22 mouse cellular contexts compared by ENCODE assay signal in genomic region chr9:31431751-31432150, GRCm38 (mm10). TPM values are rescaled to one million over a fixed set of nuclear protein-coding genes. Genes with fewer than 3 reads are reported as not detected.
DNase-seq lines count a peak whose midpoint lies in the region; ATAC-seq and TF ChIP-seq lines count a peak whose summit lies in the region.
"Had no signal": no experiment of that assay in that cellular context is flagged by ENCODE, and none has a peak within 500 bp of the region (broad histone marks: within the 10 kb centered on the region; RNA-seq: fewer than 3 reads in every experiment).

No protein-coding gene starts in this region.

- no peak for TF ChIP-seq CTCF in heart, adult 2 months (IDR thresholded peaks at IDR 0.05)
- TF ChIP-seq CTCF in liver, adult 2 months (IDR thresholded peaks at IDR 0.05; ENCODE audit: low read depth, low read length), result no peak
- TF ChIP-seq CTCF in liver, postnatal 0 days (IDR thresholded peaks at IDR 0.05; ENCODE audit: low read depth), result no peak
- no peak for TF ChIP-seq CTCF in thymus, adult 2 months (IDR thresholded peaks at IDR 0.05; ENCODE audit: borderline replicate concordance, control insufficient read depth, extremely low read depth, insufficient read depth, low read length, poor library complexity)

- H3K4me1 ChIP-seq in heart, embryonic 10.5 days, result peaks cover 8% of the 10 kb centered on the region; the same call in 1 of the 2 replicates
- no peaks in the 10 kb centered on the region for H3K4me1 ChIP-seq in heart, adult 2 months (ENCODE audit: control insufficient read depth, insufficient read depth, low read length)
- H3K4me1 ChIP-seq in liver, adult 2 months (ENCODE audit: control insufficient read depth, insufficient read depth, low read length), result peaks cover 3% of the 10 kb centered on the region; the same call in 1 of the 2 replicates
- no peaks in the 10 kb centered on the region for H3K4me1 ChIP-seq in liver, postnatal 0 days (ENCODE audit: insufficient read depth)
- no peaks in the 10 kb centered on the region for H3K4me1 ChIP-seq in thymus, adult 2 months (replicated peaks; ENCODE audit: control insufficient read depth, insufficient read depth, low read length)
- H3K4me1 ChIP-seq: embryonic facial prominence, embryonic 13.5 days; forebrain, embryonic 12.5 days; heart, embryonic 12.5 days had no signal

- peak; percentile 43 to 73 for DNase-seq in adrenal gland, adult (ENCODE audit: inconsistent age in 2 of 2, low spot score in 1 of 2)
- DNase-seq in adrenal gland, postnatal 25 days, result no peak
- DNase-seq in heart, embryonic 10.5 days (ENCODE audit: low spot score), result peak; percentile 54
- no peak for DNase-seq in heart, adult 2 months
- peak; percentile 49 for DNase-seq in liver, adult 2 months (ENCODE audit: extremely low read depth, low read depth, low spot score)
- DNase-seq in liver, postnatal 0 days, result no peak
- no peak for DNase-seq in left cerebral cortex, adult 18-20 months (ENCODE audit: low spot score in 2 of 2)
- no peak for DNase-seq in thymus, adult 2 months
- DNase-seq: B cell, adult 2 months; cerebellum, adult 11-12 months; cerebellum, adult 9-10 months; cerebellum, postnatal 25 days; gastrocnemius, postnatal 10 days; heart, adult 18-20 months had no signal

- TF ChIP-seq EP300 in heart, adult 2 months (IDR thresholded peaks at IDR 0.05; ENCODE audit: insufficient read depth, low read depth, low read length), result no peak
- no peak for TF ChIP-seq EP300 in liver, postnatal 0 days (IDR thresholded peaks at IDR 0.05; ENCODE audit: low read depth)

- H3K9me3 ChIP-seq in heart, embryonic 10.5 days, result no peaks in the 10 kb centered on the region
- no peaks in the 10 kb centered on the region for H3K9me3 ChIP-seq in liver, postnatal 0 days (ENCODE audit: low read length)
- H3K9me3 ChIP-seq: embryonic facial prominence, embryonic 13.5 days; forebrain, embryonic 12.5 days; heart, embryonic 12.5 days; hindbrain, embryonic 10.5 days had no signal

- intact Hi-C loops in heart, adult 2 months (cut with DNase I), result no loop called here

- no peak for ATAC-seq in liver, postnatal 0 days
- ATAC-seq: CD4-positive, CD25-positive, alpha-beta regulatory T cell, adult 4 months; forebrain, embryonic 16.5 days; Patski had no signal

- TF ChIP-seq POLR2A in heart, adult 2 months (IDR thresholded peaks at IDR 0.05; ENCODE audit: insufficient read depth, low read depth, low read length), result no peak
- TF ChIP-seq POLR2A in liver, adult 2 months (IDR thresholded peaks at IDR 0.05; ENCODE audit: extremely low read depth, insufficient read depth, low read length), result no peak
- no peak for TF ChIP-seq POLR2A in thymus, adult 2 months (IDR thresholded peaks at IDR 0.05; ENCODE audit: control insufficient read depth, extremely low read depth, insufficient read depth, low read length, poor library complexity)

- H3K27me3 ChIP-seq in heart, embryonic 10.5 days (ENCODE audit: insufficient read depth, poor library complexity, severe bottlenecking), result no peaks in the 10 kb centered on the region
- no peaks in the 10 kb centered on the region for H3K27me3 ChIP-seq in heart, adult 2 months (ENCODE audit: control insufficient read depth, insufficient read depth, low read length)
- H3K27me3 ChIP-seq in liver, adult 2 months (ENCODE audit: control insufficient read depth, insufficient read depth, low read length), result no peaks in the 10 kb centered on the region
- H3K27me3 ChIP-seq in liver, postnatal 0 days (ENCODE audit: insufficient read depth, low read length), result no peaks in the 10 kb centered on the region
- H3K27me3 ChIP-seq in thymus, adult 2 months (ENCODE audit: control insufficient read depth, insufficient read depth, low read length), result no peaks in the 10 kb centered on the region
- H3K27me3 ChIP-seq: embryonic facial prominence, embryonic 13.5 days; forebrain, embryonic 12.5 days; heart, embryonic 12.5 days; Patski had no signal

- no peak overlapping the region for H3K4me2 ChIP-seq in liver, postnatal 0 days (ENCODE audit: low read depth, low read length)
- H3K4me2 ChIP-seq: embryonic facial prominence, embryonic 13.5 days; forebrain, embryonic 12.5 days; heart, embryonic 12.5 days; hindbrain, embryonic 14.5 days had no signal

- no peaks in the 10 kb centered on the region for H3K36me3 ChIP-seq in heart, embryonic 10.5 days
- H3K36me3 ChIP-seq in heart, adult 2 months (ENCODE audit: control insufficient read depth, insufficient read depth, low read length), result no peaks in the 10 kb centered on the region
- no peaks in the 10 kb centered on the region for H3K36me3 ChIP-seq in liver, adult 2 months (ENCODE audit: control insufficient read depth, insufficient read depth, low read length)
- no peaks in the 10 kb centered on the region for H3K36me3 ChIP-seq in liver, postnatal 0 days (replicated peaks; ENCODE audit: insufficient read depth, low read length)
- H3K36me3 ChIP-seq in thymus, adult 2 months (ENCODE audit: control insufficient read depth, insufficient read depth, low read length), result no peaks in the 10 kb centered on the region
- H3K36me3 ChIP-seq: embryonic facial prominence, embryonic 13.5 days; forebrain, embryonic 12.5 days; heart, embryonic 12.5 days; hindbrain, embryonic 10.5 days had no signal

- H3K79me2 ChIP-seq in heart, adult 2 months (replicated peaks; ENCODE audit: control insufficient read depth, insufficient read depth, low read length), result no peaks in the 10 kb centered on the region
- no peaks in the 10 kb centered on the region for H3K79me2 ChIP-seq in liver, adult 2 months (ENCODE audit: control insufficient read depth, insufficient read depth, low read length)

- no peak overlapping the region; the same call in 1 of the 2 replicates for H3K27ac ChIP-seq in heart, embryonic 10.5 days
- H3K27ac ChIP-seq in heart, adult 2 months, result no peak overlapping the region
- no peak overlapping the region for H3K27ac ChIP-seq in liver, adult 2 months (replicated peaks; ENCODE audit: insufficient read depth, low read depth, low read length)
- no peak overlapping the region for H3K27ac ChIP-seq in liver, postnatal 0 days (ENCODE audit: low read depth)
- H3K27ac ChIP-seq in thymus, adult 2 months (ENCODE audit: control insufficient read depth, insufficient read depth, low read length), result no peak overlapping the region
- H3K27ac ChIP-seq: embryonic facial prominence, embryonic 13.5 days; forebrain, embryonic 12.5 days; hindbrain, embryonic 10.5 days; hindbrain, embryonic 14.5 days had no signal

- no peak overlapping the region for H3K4me3 ChIP-seq in heart, embryonic 10.5 days
- no peak overlapping the region for H3K4me3 ChIP-seq in heart, adult 2 months
- no peak overlapping the region for H3K4me3 ChIP-seq in liver, adult 2 months (ENCODE audit: insufficient read depth, low read depth, low read length)
- no peak overlapping the region for H3K4me3 ChIP-seq in liver, postnatal 0 days (ENCODE audit: low read depth, low read length)
- no peak overlapping the region for H3K4me3 ChIP-seq in thymus, adult 2 months (ENCODE audit: control insufficient read depth, insufficient read depth, low read length)
- H3K4me3 ChIP-seq: embryonic facial prominence, embryonic 13.5 days; forebrain, embryonic 12.5 days; heart, embryonic 12.5 days; hindbrain, embryonic 10.5 days had no signal

- 79% methylated on average over 5 of the region's 5 CpGs for WGBS in heart, embryonic 10.5 days
- 89% methylated on average over 5 of the region's 5 CpGs for WGBS in heart, adult 2 months
- 87% methylated on average over 5 of the region's 5 CpGs for WGBS in liver, adult 2 months
- 85% methylated on average over 5 of the region's 5 CpGs for WGBS in liver, postnatal 0 days (ENCODE audit: insufficient replicate concordance)
- WGBS in thymus, adult 2 months, result 98% methylated on average over 5 of the region's 5 CpGs

- H3K9ac ChIP-seq in heart, adult 2 months (ENCODE audit: low read depth, low read length), result no peak overlapping the region
- H3K9ac ChIP-seq in liver, adult 2 months (ENCODE audit: low read depth, low read length), result no peak overlapping the region
- H3K9ac ChIP-seq in liver, postnatal 0 days (replicated peaks), result no peak overlapping the region
- H3K9ac ChIP-seq: embryonic facial prominence, embryonic 13.5 days; forebrain, embryonic 12.5 days; heart, embryonic 12.5 days; hindbrain, embryonic 14.5 days had no signal

RNA-seq across cellular contexts. Expression of gene Tmem45b, which starts 32.5 kb away (rescaled TPM):
- 21.9 and 25.6 TPM in 2 replicates for total RNA-seq in adrenal gland, postnatal 25 days (2021)
- 0.07 TPM in 1 of 2 replicates, not detected in the other for polyA plus RNA-seq in heart, embryonic 10.5 days (2016; fragmentation: Nextera tagmentation; extraction: Ambion mirVana)
- total RNA-seq in heart, adult 2 months (2021), result 1 to 10 TPM in 1 of 2 experiments, under 1 TPM in 1; 0.76 to 1.0 TPM
- 11.0 and 18.9 TPM in 2 replicates for polyA plus RNA-seq in heart, adult 2 months (2012; rRNA removed)
- total RNA-seq in liver, adult 2 months (2014; rRNA removed), result 0.13 and 0.55 TPM in 2 replicates
- polyA plus RNA-seq in liver, adult 2 months (2012; rRNA removed), result 0.37 and 0.73 TPM in 2 replicates
- polyA plus RNA-seq in liver, postnatal 0 days (2015; fragmentation: Nextera tagmentation; extraction: Ambion mirVana), result 0.09 TPM in 1 of 2 replicates, not detected in the other
- total RNA-seq in left cerebral cortex, adult 18-20 months (2021), result not detected
- 21.8 and 24.0 TPM in 2 replicates for polyA plus RNA-seq in thymus, adult 2 months (2012; rRNA removed)
- polyA plus RNA-seq: CD4-positive, CD25-positive, alpha-beta regulatory T cell, adult 4 months; heart, embryonic 12.5 days; hindbrain, embryonic 10.5 days; Patski had no signal

RNA-seq across cellular contexts. Expression of gene Nfrkb, which starts 45.8 kb away (rescaled TPM):
- total RNA-seq in adrenal gland, postnatal 25 days (2021), result 21.7 and 28.8 TPM in 2 replicates
- 15.2 and 16.1 TPM in 2 replicates for polyA plus RNA-seq in heart, embryonic 10.5 days (2016; fragmentation: Nextera tagmentation; extraction: Ambion mirVana)
- total RNA-seq in heart, adult 2 months (2021), result 1 to 10 TPM; 8.9 to 9.1 TPM
- 9.9 and 12.5 TPM in 2 replicates for polyA plus RNA-seq in heart, adult 2 months (2012; rRNA removed)
- total RNA-seq in liver, adult 2 months (2014; rRNA removed), result 6.6 and 8.6 TPM in 2 replicates
- 5.6 and 8.2 TPM in 2 replicates for polyA plus RNA-seq in liver, adult 2 months (2012; rRNA removed)
- polyA plus RNA-seq in liver, postnatal 0 days (2015; fragmentation: Nextera tagmentation; extraction: Ambion mirVana), result 5.3 TPM in 2 replicates
- total RNA-seq in left cerebral cortex, adult 18-20 months (2021), result 10 to 100 TPM; 24.5 to 25.1 TPM
- polyA plus RNA-seq in thymus, adult 2 months (2012; rRNA removed), result 68.7 and 82.9 TPM in 2 replicates

Comparison
In these comparisons a context has a peak if more than half of its experiments do, and no peak if none do; other contexts are left out.
1. DNase-seq: peak in adrenal gland, adult (2 of 2), heart, embryonic 10.5 days (single experiment) and liver, adult 2 months (single experiment); none in adrenal gland, postnatal 25 days (single experiment), heart, adult 2 months (0 of 2), liver, postnatal 0 days (single experiment), left cerebral cortex, adult 18-20 months (0 of 2) and thymus, adult 2 months (single experiment).